Mouse (Mus musculus) naive thymus-derived CD4-positive, alpha-beta T cell, adult 5 months (primary cell): ENCODE data around the gene Zfp458. TPM values are rescaled to one million over a fixed set of nuclear protein-coding genes. Genes with fewer than 3 reads are reported as not detected.

Source experiments
- polyA plus RNA-seq: library from polyadenylated mRNA; unstranded; fragments of 100-300 nt; shearing (Covaris generic); gene quantifications from one replicate; pipeline ENCODE4 v1.2.1, GENCODE M21; 2017

The Zfp458 gene
- 0.98 TPM for polyA plus RNA-seq

GRCm38 (mm10) chr13:67278314-67278713 is at the start of gene Zfp458:
Gene Zfp458, minus strand, starts transcription at chr13:67278466.

GRCm38 (mm10) chr13:67305822-67306672 is 27.8 kb upstream of the Zfp458 start, which contains the start of gene Zfp457:
Gene Zfp457, minus strand, starts transcription at chr13:67306485.

Other genes with a start within 250 kb of the Zfp458 start
- gene Zfp712, start 217.3 kb downstream of the Zfp458 start, polyA plus RNA-seq, result 4.1 TPM
- gene Zfp708, start 180.5 kb downstream of the Zfp458 start, polyA plus RNA-seq, result 1.5 TPM
- 1.5 TPM for gene Gm28557, start 169.9 kb downstream of the Zfp458 start, polyA plus RNA-seq
- gene Rslcan18, start 162.2 kb downstream of the Zfp458 start, polyA plus RNA-seq, result 0.16 TPM
- gene Zfp759, start 156.8 kb downstream of the Zfp458 start, polyA plus RNA-seq, result 0.46 TPM
- 6.2 TPM for gene Rsl1, start 105.3 kb downstream of the Zfp458 start, polyA plus RNA-seq
- gene Zfp455, start 84.0 kb downstream of the Zfp458 start, polyA plus RNA-seq, result 1.5 TPM
- gene Zfp457, start 28.0 kb upstream of the Zfp458 start, polyA plus RNA-seq, result not detected
- gene Zfp595, start 54.1 kb upstream of the Zfp458 start, polyA plus RNA-seq, result 5.7 TPM
- gene Gm28044, start 82.1 kb upstream of the Zfp458 start, polyA plus RNA-seq, result not detected
- gene Zfp953, start 82.1 kb upstream of the Zfp458 start, polyA plus RNA-seq, result 1.8 TPM
- gene Gm28041, start 97.3 kb upstream of the Zfp458 start, polyA plus RNA-seq, result 2.2 TPM
- gene Zfp456, start 97.3 kb upstream of the Zfp458 start, polyA plus RNA-seq, result 4.7 TPM
- gene Zfp429, start 121.4 kb upstream of the Zfp458 start, polyA plus RNA-seq, result 19.3 TPM
- gene Zfp459, start 143.0 kb upstream of the Zfp458 start, polyA plus RNA-seq, result 1.4 TPM
- 46.8 TPM for gene Zfp874a, start 173.2 kb upstream of the Zfp458 start, polyA plus RNA-seq
- 26.8 TPM for gene Zfp874b, start 205.8 kb upstream of the Zfp458 start, polyA plus RNA-seq
- 21.0 TPM for gene Zfp58, start 222.1 kb upstream of the Zfp458 start, polyA plus RNA-seq
- not detected for gene Gm26965, start 247.7 kb upstream of the Zfp458 start, polyA plus RNA-seq
- 56.0 TPM for gene Zfp87, start 247.7 kb upstream of the Zfp458 start, polyA plus RNA-seq